Comparison of ENCODE assay signal across 27 mouse cellular contexts in the genomic region with DNA sequence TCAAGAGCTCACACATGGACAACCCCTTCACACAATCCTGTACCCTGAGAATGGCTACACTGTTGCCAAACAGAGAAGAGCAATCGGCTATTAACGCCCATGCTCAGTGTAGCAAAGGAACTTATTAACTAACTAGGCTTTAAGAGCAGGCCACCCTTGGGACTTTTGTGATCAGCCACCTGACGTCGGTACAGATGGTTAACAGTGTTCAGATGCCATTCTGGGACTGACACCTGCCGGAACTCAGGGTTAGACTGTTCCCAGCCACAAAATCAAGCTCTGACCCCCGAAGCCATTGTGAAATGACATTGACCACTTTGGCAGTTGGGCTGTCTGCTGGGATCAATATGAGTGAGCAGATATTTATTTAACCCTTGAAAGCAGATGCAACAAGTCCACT. TPM values are rescaled to one million over a fixed set of nuclear protein-coding genes. Genes with fewer than 3 reads are reported as not detected.
A peak's percentile ranks its signal among the peaks of the same experiment; 100 is the strongest.
DNase-seq lines count a peak whose midpoint lies in the region; ATAC-seq and TF ChIP-seq lines count a peak whose summit lies in the region.
"Had no signal": no experiment of that assay in that cellular context is flagged by ENCODE, and none has a peak within 500 bp of the region (broad histone marks: within the 10 kb centered on the region; RNA-seq: fewer than 3 reads in every experiment).

No protein-coding gene starts in this region.

- no peak overlapping the region for H3K9ac ChIP-seq in liver, adult 2 months (ENCODE audit: low read depth, low read length)
- no peak overlapping the region for H3K9ac ChIP-seq in liver, embryonic 11.5 days (ENCODE audit: low read depth, low read length)
- no peak overlapping the region for H3K9ac ChIP-seq in CH12.LX (ENCODE audit: insufficient read depth, low read depth)
- H3K9ac ChIP-seq: embryonic facial prominence, embryonic 15.5 days; forebrain, embryonic 15.5 days; heart, embryonic 13.5 days; hindbrain, embryonic 12.5 days; limb, embryonic 12.5 days; neural tube, embryonic 15.5 days had no signal

- TF ChIP-seq CTCF in liver, adult 2 months (IDR thresholded peaks at IDR 0.05; ENCODE audit: low read depth, low read length), result no peak
- no peak for TF ChIP-seq CTCF in CH12.LX (conservative IDR thresholded peaks at IDR 0.05 in 1 of 2, IDR thresholded peaks at IDR 0.05 in 1 of 2; ENCODE audit: low read depth in 2 of 2, low read length in 2 of 2)

- peak; percentile 56 for DNase-seq in kidney, adult 11 months
- no peak for DNase-seq in kidney, postnatal 10 days
- peak; percentile 96 for DNase-seq in liver, adult 2 months (ENCODE audit: extremely low read depth, low read depth, low spot score)
- no peak for DNase-seq in liver, embryonic 11.5 days (ENCODE audit: low spot score)
- peak; percentile 48 for DNase-seq in CH12.LX (ENCODE audit: extremely low read depth)
- DNase-seq in splenic B cell, adult 2 months (ENCODE audit: low read depth, low spot score), result peak; percentile 42
- no peak for DNase-seq in lung, postnatal 36 days
- DNase-seq: cerebellum, adult 11 months; cerebellum, adult 9-11 months; gastrocnemius, postnatal 10 days; heart, adult 18-20 months; heart, postnatal 14 days; lung, adult 18-20 months; lung, postnatal 10 days; thymus, adult 18-20 months had no signal

- no peaks in the 10 kb centered on the region for H3K36me3 ChIP-seq in liver, adult 2 months (ENCODE audit: control insufficient read depth, insufficient read depth, low read length)
- H3K36me3 ChIP-seq in liver, embryonic 11.5 days (ENCODE audit: control insufficient read depth, insufficient read depth, low read length), result no peaks in the 10 kb centered on the region
- no peaks in the 10 kb centered on the region for H3K36me3 ChIP-seq in CH12.LX (replicated peaks in 1 of 2; ENCODE audit: control insufficient read depth in 1 of 2, insufficient read depth in 1 of 2, low read length in 1 of 2)
- no peaks in the 10 kb centered on the region for H3K36me3 ChIP-seq in splenic B cell, adult 2 months (ENCODE audit: control insufficient read depth, insufficient read depth, low read length, poor library complexity, severe bottlenecking)
- H3K36me3 ChIP-seq: embryonic facial prominence, embryonic 15.5 days; forebrain, embryonic 15.5 days; heart, embryonic 13.5 days; hindbrain, embryonic 12.5 days; limb, embryonic 12.5 days; neural tube, embryonic 15.5 days had no signal

- H3K79me2 ChIP-seq in liver, adult 2 months (ENCODE audit: control insufficient read depth, insufficient read depth, low read length), result no peaks in the 10 kb centered on the region
- no peaks in the 10 kb centered on the region for H3K79me2 ChIP-seq in CH12.LX (replicated peaks; ENCODE audit: control insufficient read depth, extremely low read depth, insufficient read depth, poor library complexity, severe bottlenecking)

- TF ChIP-seq RAD21 in CH12.LX (IDR thresholded peaks at IDR 0.05; ENCODE audit: low read depth, low read length), result no peak

- no peaks in the 10 kb centered on the region for H3K9me3 ChIP-seq in liver, embryonic 11.5 days (ENCODE audit: control insufficient read depth, low read length)
- H3K9me3 ChIP-seq in CH12.LX (replicated peaks; ENCODE audit: low read length), result peaks cover 11% of the 10 kb centered on the region
- H3K9me3 ChIP-seq: embryonic facial prominence, embryonic 15.5 days; forebrain, embryonic 15.5 days; heart, embryonic 13.5 days; hindbrain, embryonic 12.5 days; limb, embryonic 12.5 days; neural tube, embryonic 15.5 days had no signal

- no peak for TF ChIP-seq POLR2A in liver, adult 2 months (IDR thresholded peaks at IDR 0.05; ENCODE audit: extremely low read depth, insufficient read depth, low read length)
- no peak for TF ChIP-seq POLR2A in CH12.LX (IDR thresholded peaks at IDR 0.05; ENCODE audit: low read depth, low read length)

- H3K27ac ChIP-seq in liver, adult 2 months (replicated peaks; ENCODE audit: insufficient read depth, low read depth, low read length), result peak overlapping the region; percentile 59
- no peak overlapping the region; the same call in 1 of the 2 replicates for H3K27ac ChIP-seq in liver, embryonic 11.5 days (ENCODE audit: low read depth, low read length)
- H3K27ac ChIP-seq in CH12.LX (ENCODE audit: insufficient read depth, low read depth), result no peak overlapping the region
- H3K27ac ChIP-seq: embryonic facial prominence, embryonic 15.5 days; forebrain, embryonic 15.5 days; heart, embryonic 13.5 days; hindbrain, embryonic 12.5 days; limb, embryonic 12.5 days; neural tube, embryonic 15.5 days had no signal

- no peak for ATAC-seq in liver, embryonic 11.5 days (replicated peaks; ENCODE audit: low FRiP score)
- ATAC-seq: forebrain, embryonic 15.5 days; intestine, postnatal 0 days had no signal

- dilution Hi-C loops in CH12.LX (cut with MboI; ENCODE audit: extremely low pct_ligation_motif_present, extremely low pct_unique_long_range_greater_than_20kb, low sequenced_read_pairs), result no loop called here

- no peak overlapping the region for H3K4me3 ChIP-seq in liver, adult 2 months (ENCODE audit: insufficient read depth, low read depth, low read length)
- no peak overlapping the region for H3K4me3 ChIP-seq in liver, embryonic 11.5 days (ENCODE audit: low read depth, low read length)
- no peak overlapping the region for H3K4me3 ChIP-seq in CH12.LX (replicated peaks in 1 of 3; ENCODE audit: low read depth in 2 of 3, low read length in 2 of 3, poor library complexity in 1 of 3)
- H3K4me3 ChIP-seq: embryonic facial prominence, embryonic 15.5 days; forebrain, embryonic 15.5 days; heart, embryonic 13.5 days; hindbrain, embryonic 12.5 days; limb, embryonic 12.5 days; neural tube, embryonic 15.5 days had no signal

- in situ Hi-C loops in CH12.LX (cut with MboI; ENCODE audit: low pct_ligation_motif_present, low pct_unique_long_range_greater_than_20kb, low sequenced_read_pairs), result no loop called here

- H3K4me2 ChIP-seq in liver, embryonic 11.5 days, result no peak overlapping the region
- no peak overlapping the region for H3K4me2 ChIP-seq in CH12.LX (ENCODE audit: insufficient read depth, low read depth, poor library complexity, severe bottlenecking)
- H3K4me2 ChIP-seq: embryonic facial prominence, embryonic 15.5 days; forebrain, embryonic 15.5 days; heart, embryonic 13.5 days; hindbrain, embryonic 12.5 days; limb, embryonic 12.5 days; midbrain, embryonic 11.5 days; neural tube, embryonic 15.5 days had no signal

- no peak; the same call in 1 of the 2 replicates for TF ChIP-seq EP300 in CH12.LX (IDR thresholded peaks at IDR 0.05; ENCODE audit: low read length)

- H3K4me1 ChIP-seq in liver, adult 2 months (ENCODE audit: control insufficient read depth, insufficient read depth, low read length), result peaks cover 10% of the 10 kb centered on the region
- H3K4me1 ChIP-seq in liver, embryonic 11.5 days (replicated peaks; ENCODE audit: control insufficient read depth, insufficient read depth, low read length), result 0 out of 2 replicates have a peak, but pooled peaks cover 2% of the 10 kb centered on the region
- H3K4me1 ChIP-seq in CH12.LX (ENCODE audit: control insufficient read depth in 1 of 2, insufficient read depth in 2 of 2), result peaks cover 18 to 72% of the 10 kb centered on the region in 2 experiments
- H3K4me1 ChIP-seq: forebrain, embryonic 15.5 days; neural tube, embryonic 15.5 days had no signal

- WGBS in liver, adult 2 months, result 32% methylated on average over 6 of the region's 6 CpGs
- WGBS in liver, embryonic 11.5 days, result 77% methylated on average over 6 of the region's 6 CpGs

- no peaks in the 10 kb centered on the region for H3K27me3 ChIP-seq in liver, adult 2 months (ENCODE audit: control insufficient read depth, insufficient read depth, low read length)
- no peaks in the 10 kb centered on the region for H3K27me3 ChIP-seq in liver, embryonic 11.5 days (replicated peaks; ENCODE audit: control insufficient read depth, insufficient read depth, low read length)
- H3K27me3 ChIP-seq in CH12.LX (replicated peaks), result peaks cover 8% of the 10 kb centered on the region
- H3K27me3 ChIP-seq in splenic B cell, adult 2 months (ENCODE audit: control insufficient read depth, insufficient read depth, low read length, poor library complexity, severe bottlenecking), result no peaks in the 10 kb centered on the region
- H3K27me3 ChIP-seq: embryonic facial prominence, embryonic 15.5 days; forebrain, embryonic 15.5 days; heart, embryonic 13.5 days; hindbrain, embryonic 12.5 days; limb, embryonic 12.5 days; neural tube, embryonic 15.5 days had no signal

TF ChIP-seq in CH12.LX, 34 proteins besides CTCF, POLR2A, EP300 and RAD21 (continues in another document):
- TF ChIP-seq ETS1 (conservative IDR thresholded peaks at IDR 0.05; ENCODE audit: low read depth, low read length), result peak; percentile 43
- no peak for TF ChIP-seq USF1 (IDR thresholded peaks at IDR 0.05; ENCODE audit: low read depth, low read length)
- no peak for TF ChIP-seq MAZ (IDR thresholded peaks at IDR 0.05; ENCODE audit: low read depth, low read length)
- TF ChIP-seq BHLHE40 (IDR thresholded peaks at IDR 0.05; ENCODE audit: low read depth, low read length), result no peak
- TF ChIP-seq MXI1 (IDR thresholded peaks at IDR 0.05; ENCODE audit: low read depth, low read length), result no peak
- TF ChIP-seq TCF12 (IDR thresholded peaks at IDR 0.05; ENCODE audit: low read depth, low read length), result peak; percentile 76
- no peak for TF ChIP-seq ZC3H11A (IDR thresholded peaks at IDR 0.05; ENCODE audit: low read depth, low read length)
- TF ChIP-seq CHD1 (IDR thresholded peaks at IDR 0.05; ENCODE audit: low read depth, low read length), result no peak
- no peak for TF ChIP-seq UBTF (IDR thresholded peaks at IDR 0.05; ENCODE audit: low read depth, low read length)
- TF ChIP-seq CHD2 (IDR thresholded peaks at IDR 0.05; ENCODE audit: low read length), result no peak

RNA-seq across cellular contexts. Expression of gene Rsph1, which starts 15.8 kb away (rescaled TPM):
- total RNA-seq in liver, adult 2 months (2014; rRNA removed), result not detected in 2 replicates
- polyA plus RNA-seq in liver, adult 2 months (2012; rRNA removed), result not detected in 2 replicates
- 0.40 and 0.88 TPM in 2 replicates for polyA plus RNA-seq in liver, embryonic 11.5 days (2014; fragmentation: Nextera tagmentation; extraction: Ambion mirVana)
- total RNA-seq in CH12.LX (2012; rRNA removed) (not detected in 2 replicates), CH12.LX (2014; rRNA removed) (not detected in 2 replicates)
- not detected in 2 replicates for polyA plus RNA-seq in CH12.LX (2012; ENCODE audit: insufficient read length, low read depth)
- total RNA-seq: common myeloid progenitor, adult 5-6 weeks had no signal

RNA-seq across cellular contexts. Expression of gene Slc37a1, which starts 25.2 kb away (rescaled TPM):
- 1.4 and 3.6 TPM in 2 replicates for total RNA-seq in liver, adult 2 months (2014; rRNA removed)
- 1.8 and 4.7 TPM in 2 replicates for polyA plus RNA-seq in liver, adult 2 months (2012; rRNA removed)
- polyA plus RNA-seq in liver, embryonic 11.5 days (2014; fragmentation: Nextera tagmentation; extraction: Ambion mirVana), result 6.6 and 7.7 TPM in 2 replicates
- total RNA-seq in CH12.LX (2012; rRNA removed), result 4.7 and 6.6 TPM in 2 replicates
- 1.9 and 2.1 TPM in 2 replicates for total RNA-seq in CH12.LX (2014; rRNA removed)
- polyA plus RNA-seq in CH12.LX (2012; ENCODE audit: insufficient read length, low read depth), result 2.2 and 2.4 TPM in 2 replicates

RNA-seq across cellular contexts. Expression of gene Ubash3a, which starts 53.7 kb away (rescaled TPM):
- 0.09 and 0.20 TPM in 2 replicates for total RNA-seq in liver, adult 2 months (2014; rRNA removed)
- 0.26 and 0.31 TPM in 2 replicates for polyA plus RNA-seq in liver, adult 2 months (2012; rRNA removed)
- 37.9 and 42.5 TPM in 2 replicates for polyA plus RNA-seq in liver, embryonic 11.5 days (2014; fragmentation: Nextera tagmentation; extraction: Ambion mirVana)
- 0.08 TPM in 2 replicates for total RNA-seq in CH12.LX (2012; rRNA removed)
- not detected in 2 replicates for total RNA-seq in CH12.LX (2014; rRNA removed)
- 0.17 and 0.23 TPM in 2 replicates for polyA plus RNA-seq in CH12.LX (2012; ENCODE audit: insufficient read length, low read depth)
- total RNA-seq: gastrocnemius, postnatal 10 days; left cerebral cortex, postnatal 14 days; midbrain, postnatal 0 days had no signal
- polyA plus RNA-seq: C2C12; hindbrain, embryonic 12.5 days; intestine, postnatal 0 days; midbrain, embryonic 11.5 days; midbrain, postnatal 0 days; neural tube, embryonic 15.5 days had no signal

Comparison
In these comparisons a context has a peak if more than half of its experiments do, and no peak if none do; other contexts are left out.
1. DNase-seq: peak in kidney, adult 11 months (single experiment), liver, adult 2 months (single experiment), CH12.LX (single experiment) and splenic B cell, adult 2 months (single experiment); none in kidney, postnatal 10 days (single experiment), liver, embryonic 11.5 days (single experiment) and lung, postnatal 36 days (single experiment).
2. RNA of gene Ubash3a, which starts 53.7 kb away (polyA plus RNA-seq): 37.9 to 42.5 TPM in liver, embryonic 11.5 days; 0.26 to 0.31 TPM in liver, adult 2 months and 0.17 to 0.23 TPM in CH12.LX; every median in the first group is over 10 times any median in the second.